Mouse (Mus musculus) midbrain, embryonic 15.5 days (tissue): ENCODE results near the gene Vmn1r95. TPM values are rescaled to one million over a fixed set of nuclear protein-coding genes. Genes with fewer than 3 reads are reported as not detected.
"Not testable (repeated sequence)": the region's sequence is repeated elsewhere in the genome, so short reads cannot be mapped to it uniquely, and the experiment has no call there.

Experiments used
- ATAC-seq: fragments of 200-750 bp; cut with Nextera tagmentation; replicated peaks from 2 replicates; pipeline ENCODE4 v1.8.0; 2017; ENCODE audit warnings: moderate TSS enrichment
- H3K27ac ChIP-seq: fragments of 300-500 bp; sonication (generic); 2 replicates; pipeline ENCODE4 v1.5.1; 2015; ENCODE audit warnings: mild to moderate bottlenecking, inconsistent platforms
- H3K27me3 ChIP-seq: fragments of 300-500 bp; sonication (generic); replicated peaks from 2 replicates; pipeline ENCODE4 v1.6.1; 2015; ENCODE audit warnings: inconsistent platforms
- H3K36me3 ChIP-seq: fragments of 300-500 bp; sonication (generic); replicated peaks from 2 replicates; pipeline ENCODE4 v1.6.1; 2015; ENCODE audit warnings: inconsistent platforms
- H3K4me1 ChIP-seq: fragments of 300-500 bp; sonication (generic); 2 replicates; pipeline ENCODE4 v1.6.1; 2015; ENCODE audit warnings: inconsistent platforms
- H3K4me2 ChIP-seq: fragments of 300-500 bp; sonication (generic); 2 replicates; pipeline ENCODE4 v1.6.1; 2015; ENCODE audit warnings: inconsistent platforms, mild to moderate bottlenecking, moderate library complexity
- H3K4me3 ChIP-seq: fragments of 300-500 bp; sonication (generic); 2 replicates; pipeline ENCODE4 v1.5.1; 2015; ENCODE audit warnings: mild to moderate bottlenecking, inconsistent platforms
- H3K9ac ChIP-seq: fragments of 300-500 bp; sonication (generic); 2 replicates; pipeline ENCODE4 v1.6.1; 2015; ENCODE audit warnings: mild to moderate bottlenecking, inconsistent platforms
- H3K9me3 ChIP-seq: fragments of 300-500 bp; sonication (generic); 2 replicates; pipeline ENCODE4 v1.6.1; 2016; ENCODE audit warnings: inconsistent platforms
- WGBS: fragments of 180-500 bp; shearing (Covaris S2); methylation state at CpG from one replicate; pipeline ENCODE4 v1.1.7; 2015; ENCODE audit warnings: mixed read lengths; 5-methylcytosine and 5-hydroxymethylcytosine counted together
- polyA plus RNA-seq: library from polyadenylated mRNA; unstranded; fragments of >200 nt; fragmentation: Nextera tagmentation; extraction: Ambion mirVana; gene quantifications from 2 replicates; pipeline ENCODE4 v1.2.1, GENCODE M21; 2015

The Vmn1r95 gene
- polyA plus RNA-seq: not detected in 2 replicates

DNA sequence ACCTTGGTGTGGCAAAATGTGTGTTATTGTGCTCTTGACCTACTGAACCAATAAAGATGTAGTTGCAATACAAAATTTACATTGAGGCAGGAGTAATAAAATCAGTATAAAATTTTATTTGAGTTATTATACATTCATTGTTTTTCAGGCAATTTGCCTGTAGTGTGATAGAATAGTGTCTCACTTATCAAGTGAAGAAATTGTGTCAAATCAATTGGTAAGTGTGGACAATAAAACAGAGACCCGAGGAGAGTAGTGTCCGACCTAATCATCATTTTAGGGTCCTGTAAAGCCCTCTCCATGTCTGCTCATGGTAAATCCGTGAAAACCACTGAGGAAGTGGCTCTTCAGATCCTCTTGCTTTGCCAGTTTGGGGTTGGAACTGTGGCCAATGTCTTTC lies at the start of gene Vmn1r95:
Vmn1r95 (plus strand) TSS at position 301 of the 400 bp plus-strand sequence.
- no CpG with 5 or more reads among the region's 3 CpGs for WGBS
- not testable (repeated sequence) for H3K9ac ChIP-seq, H3K4me2 ChIP-seq, ATAC-seq, H3K27ac ChIP-seq, H3K4me3 ChIP-seq, H3K27me3 ChIP-seq, H3K36me3 ChIP-seq, H3K4me1 ChIP-seq, H3K9me3 ChIP-seq

DNA sequence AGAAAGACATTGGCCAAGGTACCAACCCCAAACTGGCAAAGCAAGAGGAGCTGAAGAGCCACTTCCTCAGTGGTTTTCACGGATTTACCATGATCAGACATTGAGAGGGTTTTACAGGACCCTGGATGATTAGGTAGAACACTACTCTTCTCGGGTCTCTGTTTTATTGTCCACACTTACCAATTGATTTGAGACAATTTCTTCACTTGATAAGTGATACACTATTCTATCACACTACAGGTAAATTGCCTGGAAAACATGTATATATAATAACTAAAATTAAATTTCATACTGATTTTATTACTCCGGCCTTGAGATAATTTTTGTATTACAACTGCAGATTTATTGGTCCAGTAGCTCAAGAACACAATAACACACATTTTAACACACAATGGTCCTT lies 25.2 kb upstream of the Vmn1r95 start, which contains the start of gene Vmn1r94:
Vmn1r94 (minus strand) TSS at position 101 of the 400 bp plus-strand sequence.
- not testable (repeated sequence) for H3K36me3 ChIP-seq, ATAC-seq, H3K9ac ChIP-seq, H3K4me1 ChIP-seq, H3K9me3 ChIP-seq, H3K4me2 ChIP-seq, H3K27ac ChIP-seq, H3K4me3 ChIP-seq, H3K27me3 ChIP-seq
- no CpG with 5 or more reads among the region's 3 CpGs for WGBS

DNA sequence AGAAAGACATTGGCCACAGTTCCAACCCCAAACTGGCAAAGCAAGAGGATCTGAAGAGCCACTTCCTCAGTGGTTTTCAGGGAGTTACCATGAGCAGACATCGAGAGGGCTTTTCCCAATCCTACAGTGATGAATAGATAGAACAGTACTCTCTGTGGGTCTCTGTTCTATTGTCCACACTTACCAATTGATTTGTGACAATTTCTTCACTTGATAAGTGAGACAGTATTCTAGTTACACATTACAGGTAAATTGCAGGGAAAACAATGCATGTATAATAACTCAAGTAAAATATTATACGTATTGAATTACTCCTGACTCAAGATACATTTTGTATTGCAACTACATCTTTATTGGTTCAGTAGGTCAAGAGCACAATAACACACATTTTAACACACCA lies 12.0 kb downstream of the Vmn1r95 start, which contains the start of gene Gm6164:
Gm6164 (minus strand) TSS at position 101 of the 400 bp plus-strand sequence.
- ATAC-seq, H3K4me3 ChIP-seq, H3K27me3 ChIP-seq, H3K4me2 ChIP-seq, H3K9ac ChIP-seq, H3K36me3 ChIP-seq, H3K27ac ChIP-seq, H3K4me1 ChIP-seq, H3K9me3 ChIP-seq: not testable (repeated sequence)
- WGBS: no CpG with 5 or more reads among the region's 2 CpGs

DNA sequence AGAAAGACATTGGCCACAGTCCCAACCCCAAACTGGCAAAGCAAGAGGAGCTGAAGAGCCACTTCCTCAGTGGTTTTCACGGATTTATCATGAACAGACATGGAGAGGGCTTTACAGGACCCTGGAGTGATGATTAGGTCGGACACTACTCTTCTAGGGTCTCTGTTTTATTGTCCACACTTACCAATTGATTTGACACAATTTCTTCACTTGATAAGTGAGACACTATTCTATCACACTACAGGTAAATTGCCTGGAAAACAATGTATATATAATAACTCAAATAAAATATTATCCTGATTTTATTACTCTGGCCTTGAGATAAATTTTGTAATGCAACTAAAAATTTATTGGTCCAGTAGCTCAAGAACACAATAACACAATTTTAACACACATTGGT lies 40.2 kb downstream of the Vmn1r95 start, which contains the start of gene Gm4498:
Gm4498 (minus strand) TSS at position 101 of the 400 bp plus-strand sequence.
- H3K27ac ChIP-seq, H3K4me2 ChIP-seq, H3K4me1 ChIP-seq, ATAC-seq, H3K9ac ChIP-seq, H3K9me3 ChIP-seq, H3K36me3 ChIP-seq, H3K27me3 ChIP-seq, H3K4me3 ChIP-seq: not testable (repeated sequence)
- no CpG with 5 or more reads among the region's 2 CpGs for WGBS

Other genes with a start within 250 kb of the Vmn1r95 start
- not detected in 2 replicates for gene Igsf23, start 243.0 kb upstream of the Vmn1r95 start, polyA plus RNA-seq
- gene Ceacam20, start 228.3 kb upstream of the Vmn1r95 start, polyA plus RNA-seq: not detected in 2 replicates
- gene Nlrp9b, start 202.2 kb upstream of the Vmn1r95 start, polyA plus RNA-seq: not detected in 2 replicates
- not detected in 2 replicates for gene Vmn1r91, start 94.0 kb upstream of the Vmn1r95 start, polyA plus RNA-seq
- gene Gm16442, start 71.1 kb upstream of the Vmn1r95 start, polyA plus RNA-seq: not detected in 2 replicates
- gene Vmn1r93, start 54.6 kb upstream of the Vmn1r95 start, polyA plus RNA-seq: not detected in 2 replicates
- gene Vmn1r94, start 25.3 kb upstream of the Vmn1r95 start, polyA plus RNA-seq: not detected in 2 replicates
- gene Gm6164, start 11.9 kb downstream of the Vmn1r95 start, polyA plus RNA-seq: not detected in 2 replicates
- not detected in 2 replicates for gene Gm4498, start 40.1 kb downstream of the Vmn1r95 start, polyA plus RNA-seq
- gene Gm5890, start 69.1 kb downstream of the Vmn1r95 start, polyA plus RNA-seq: not detected in 2 replicates
- gene Gm4133, start 140.4 kb downstream of the Vmn1r95 start, polyA plus RNA-seq: not detected in 2 replicates
- gene Gm5728, start 181.7 kb downstream of the Vmn1r95 start, polyA plus RNA-seq: not detected in 2 replicates
- not detected in 2 replicates for gene Vmn1r100, start 224.2 kb downstream of the Vmn1r95 start, polyA plus RNA-seq
- gene Vmn1r101, start 248.9 kb downstream of the Vmn1r95 start, polyA plus RNA-seq: not detected in 2 replicates